ENCODE assay signal across 10 mouse cellular contexts in the genomic region with DNA sequence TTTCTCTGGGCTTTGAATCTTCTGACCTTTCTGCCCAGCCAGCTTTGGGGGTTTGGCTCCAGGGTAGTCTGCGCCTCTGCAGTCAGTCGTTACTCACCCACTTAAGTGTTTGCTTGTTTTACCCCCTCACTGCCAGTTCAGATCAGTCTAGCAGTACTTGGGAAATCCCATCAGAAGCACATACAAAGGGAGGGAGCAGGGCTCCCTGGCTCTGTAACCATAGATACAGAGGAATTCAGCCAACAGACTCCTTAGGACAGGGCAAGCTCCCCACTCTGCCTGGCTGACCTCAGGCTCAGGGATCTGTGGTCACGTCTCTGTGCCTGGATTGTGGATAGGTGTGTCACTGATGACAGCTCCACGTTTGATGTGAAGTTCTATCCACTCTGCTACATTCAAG. TPM values are rescaled to one million over a fixed set of nuclear protein-coding genes. Genes with fewer than 3 reads are reported as not detected.
A peak's percentile ranks its signal among the peaks of the same experiment; 100 is the strongest.
DNase-seq lines count a peak whose midpoint lies in the region; ATAC-seq and TF ChIP-seq lines count a peak whose summit lies in the region.
"Had no signal": no experiment of that assay in that cellular context is flagged by ENCODE, and none has a peak within 500 bp of the region (broad histone marks: within the 10 kb centered on the region; RNA-seq: fewer than 3 reads in every experiment).

No protein-coding gene starts in this region.

- H3K9me3 ChIP-seq in forebrain, postnatal 0 days (ENCODE audit: low read length): no peaks in the 10 kb centered on the region
- no peaks in the 10 kb centered on the region for H3K9me3 ChIP-seq in forebrain, embryonic 14.5 days (replicated peaks; ENCODE audit: control insufficient read depth, low read length)
- H3K9me3 ChIP-seq in kidney, embryonic 14.5 days (ENCODE audit: control insufficient read depth, low read length): no peaks in the 10 kb centered on the region
- no peaks in the 10 kb centered on the region for H3K9me3 ChIP-seq in midbrain, embryonic 14.5 days (ENCODE audit: control insufficient read depth, low read length)

- peak; percentile 47; the same call in 1 of the 2 replicates for ATAC-seq in forebrain, postnatal 0 days
- no peak for ATAC-seq in forebrain, embryonic 14.5 days
- ATAC-seq in kidney, embryonic 14.5 days (ENCODE audit: low FRiP score, low TSS enrichment): peak; percentile 26; the same call in 1 of the 2 replicates
- no peak for ATAC-seq in midbrain, embryonic 14.5 days (ENCODE audit: low FRiP score, low TSS enrichment)
- no peak for ATAC-seq in megakaryocyte-erythroid progenitor cell, adult 5-6 weeks (replicated peaks; ENCODE audit: low FRiP score, low TSS enrichment, poor library complexity, severe bottlenecking)

- H3K4me2 ChIP-seq in forebrain, postnatal 0 days (ENCODE audit: low read depth): no peak overlapping the region
- H3K4me2 ChIP-seq in forebrain, embryonic 14.5 days (ENCODE audit: low read length): no peak overlapping the region
- no peak overlapping the region for H3K4me2 ChIP-seq in kidney, embryonic 14.5 days (replicated peaks; ENCODE audit: low read depth, low read length)
- H3K4me2 ChIP-seq in midbrain, embryonic 14.5 days (ENCODE audit: low read length): no peak overlapping the region

- H3K4me1 ChIP-seq in forebrain, postnatal 0 days (ENCODE audit: insufficient read depth): no peaks in the 10 kb centered on the region
- H3K4me1 ChIP-seq in forebrain, embryonic 14.5 days (ENCODE audit: control insufficient read depth, insufficient read depth, low read length): peaks cover 11% of the 10 kb centered on the region; the same call in 1 of the 2 replicates
- H3K4me1 ChIP-seq in kidney, embryonic 14.5 days (ENCODE audit: control insufficient read depth, insufficient read depth, low read length): peaks cover 9% of the 10 kb centered on the region; the same call in 1 of the 2 replicates
- no peaks in the 10 kb centered on the region for H3K4me1 ChIP-seq in midbrain, embryonic 14.5 days (ENCODE audit: control insufficient read depth, insufficient read depth, low read length)

- H3K27me3 ChIP-seq in forebrain, postnatal 0 days (ENCODE audit: insufficient read depth, low read length): no peaks in the 10 kb centered on the region
- H3K27me3 ChIP-seq in forebrain, embryonic 14.5 days (replicated peaks; ENCODE audit: control insufficient read depth, insufficient read depth, low read length): no peaks in the 10 kb centered on the region
- H3K27me3 ChIP-seq in kidney, embryonic 14.5 days (ENCODE audit: control insufficient read depth, insufficient read depth, low read length): no peaks in the 10 kb centered on the region
- no peaks in the 10 kb centered on the region for H3K27me3 ChIP-seq in midbrain, embryonic 14.5 days (ENCODE audit: control insufficient read depth, insufficient read depth, low read length)
- H3K27me3 ChIP-seq: CH12.LX had no signal

- H3K4me3 ChIP-seq in forebrain, postnatal 0 days (ENCODE audit: low read depth, low read length): no peak overlapping the region
- no peak overlapping the region for H3K4me3 ChIP-seq in forebrain, embryonic 14.5 days (ENCODE audit: low read depth, low read length)
- H3K4me3 ChIP-seq in kidney, embryonic 14.5 days (ENCODE audit: low read length): no peak overlapping the region
- H3K4me3 ChIP-seq in midbrain, embryonic 14.5 days (replicated peaks; ENCODE audit: low read depth, low read length): no peak overlapping the region

- no peak overlapping the region for H3K9ac ChIP-seq in forebrain, postnatal 0 days
- H3K9ac ChIP-seq in forebrain, embryonic 14.5 days (ENCODE audit: low read length): no peak overlapping the region
- no peak overlapping the region for H3K9ac ChIP-seq in kidney, embryonic 14.5 days (ENCODE audit: low read depth, low read length)
- H3K9ac ChIP-seq in midbrain, embryonic 14.5 days (replicated peaks; ENCODE audit: low read length): no peak overlapping the region; the same call in 1 of the 2 replicates

- 27% methylated on average over 4 of the region's 4 CpGs for WGBS in forebrain, postnatal 0 days
- 37% methylated on average over 4 of the region's 4 CpGs for WGBS in forebrain, embryonic 14.5 days
- 32% methylated on average over 4 of the region's 4 CpGs for WGBS in kidney, embryonic 14.5 days
- WGBS in midbrain, embryonic 14.5 days: 27% methylated on average over 4 of the region's 4 CpGs

- DNase-seq in forebrain, postnatal 0 days: no peak
- DNase-seq in forebrain, embryonic 14.5 days (ENCODE audit: low spot score): no peak
- DNase-seq in kidney, postnatal 10 days: no peak
- DNase-seq in embryo, embryonic 11 days: peak; percentile 23
- peak; percentile 13 for DNase-seq in midbrain, embryonic 14.5 days
- no peak for DNase-seq in spleen, adult 18-20 months
- DNase-seq: adrenal gland, postnatal 36 days had no signal

- H3K27ac ChIP-seq in forebrain, postnatal 0 days (ENCODE audit: low read depth, low read length): no peak overlapping the region
- no peak overlapping the region for H3K27ac ChIP-seq in forebrain, embryonic 14.5 days (ENCODE audit: low read depth, low read length)
- H3K27ac ChIP-seq in kidney, embryonic 14.5 days (ENCODE audit: low read depth, low read length): no peak overlapping the region
- no peak overlapping the region for H3K27ac ChIP-seq in midbrain, embryonic 14.5 days (replicated peaks; ENCODE audit: low read depth, low read length)

- TF ChIP-seq CTCF in forebrain, postnatal 0 days (IDR thresholded peaks at IDR 0.05; ENCODE audit: low read depth): no peak

- H3K36me3 ChIP-seq in forebrain, postnatal 0 days (ENCODE audit: insufficient read depth): peaks cover 14% of the 10 kb centered on the region; the same call in 1 of the 2 replicates
- peaks cover 32% of the 10 kb centered on the region for H3K36me3 ChIP-seq in forebrain, embryonic 14.5 days (ENCODE audit: control insufficient read depth, insufficient read depth, low read length)
- H3K36me3 ChIP-seq in kidney, embryonic 14.5 days (ENCODE audit: control insufficient read depth, insufficient read depth, low read length): peaks cover 14% of the 10 kb centered on the region; the same call in 1 of the 2 replicates
- H3K36me3 ChIP-seq in midbrain, embryonic 14.5 days (ENCODE audit: control insufficient read depth, insufficient read depth, low read length): peaks cover 13% of the 10 kb centered on the region

RNA-seq across cellular contexts. Expression of gene Ppp2r1b, which starts 42.2 kb away (rescaled TPM):
- 15.2 and 26.0 TPM in 2 replicates for total RNA-seq in forebrain, postnatal 0 days (2014; rRNA removed)
- polyA plus RNA-seq in forebrain, postnatal 0 days (2015; fragmentation: Nextera tagmentation; extraction: Ambion mirVana): 26.1 and 29.8 TPM in 2 replicates
- polyA plus RNA-seq in forebrain, embryonic 14.5 days (2014; fragmentation: Nextera tagmentation; extraction: Ambion mirVana): 78.9 and 94.5 TPM in 2 replicates
- polyA plus RNA-seq in kidney, embryonic 14.5 days (2014; fragmentation: Nextera tagmentation; extraction: Ambion mirVana): 43.1 and 89.4 TPM in 2 replicates
- polyA plus RNA-seq in midbrain, embryonic 14.5 days (2014; fragmentation: Nextera tagmentation; extraction: Ambion mirVana): 31.3 and 47.8 TPM in 2 replicates
- total RNA-seq in megakaryocyte-erythroid progenitor cell, adult 5-6 weeks (2014; fragmentation: Nextera tagmentation): 89.1 and 93.7 TPM in 2 replicates
- 88.2 and 109 TPM in 2 replicates for total RNA-seq in megakaryocyte-erythroid progenitor cell, adult 5-6 weeks (2017)

Comparison
In these comparisons a context has a peak if more than half of its experiments do, and no peak if none do; other contexts are left out.
1. ATAC-seq: peak in forebrain, postnatal 0 days (single experiment) and kidney, embryonic 14.5 days (single experiment); none in forebrain, embryonic 14.5 days (single experiment), midbrain, embryonic 14.5 days (single experiment) and megakaryocyte-erythroid progenitor cell, adult 5-6 weeks (single experiment).
2. DNase-seq: peak in embryo, embryonic 11 days (single experiment) and midbrain, embryonic 14.5 days (single experiment); none in forebrain, postnatal 0 days (single experiment), forebrain, embryonic 14.5 days (single experiment), kidney, postnatal 10 days (single experiment) and spleen, adult 18-20 months (0 of 2).